Mouse (Mus musculus): ENCODE measurements around the gene Gm4907.
"Not testable (repeated sequence)": the region's sequence is repeated elsewhere in the genome, so short reads cannot be mapped to it uniquely, and the experiment has no call there.

Gene Gm4907

DNA sequence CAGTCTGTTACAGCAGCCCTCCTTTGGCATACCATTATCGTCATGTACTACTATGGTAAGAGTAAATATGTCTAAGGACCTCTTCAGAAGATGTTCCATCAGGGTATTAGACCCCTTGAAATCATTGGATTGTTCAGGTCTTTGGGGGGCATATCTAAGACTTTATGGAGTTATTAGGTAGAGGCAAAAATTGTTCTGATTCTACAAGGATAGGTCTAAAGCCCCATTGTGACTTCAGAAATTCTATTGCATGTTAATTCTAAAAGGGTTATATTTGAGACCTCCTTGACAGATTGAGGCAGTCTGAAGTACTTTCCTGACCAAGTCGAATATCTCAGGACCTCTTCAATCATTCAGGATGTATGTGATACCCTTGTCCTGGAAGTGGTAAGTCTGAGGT lies at the start of gene Gm4907:
Gene Gm4907 (plus strand): TSS at position 301 of the 400 bp plus-strand sequence.
- not testable (repeated sequence) for DNase-seq (ENCODE audit: low spot score)

DNA sequence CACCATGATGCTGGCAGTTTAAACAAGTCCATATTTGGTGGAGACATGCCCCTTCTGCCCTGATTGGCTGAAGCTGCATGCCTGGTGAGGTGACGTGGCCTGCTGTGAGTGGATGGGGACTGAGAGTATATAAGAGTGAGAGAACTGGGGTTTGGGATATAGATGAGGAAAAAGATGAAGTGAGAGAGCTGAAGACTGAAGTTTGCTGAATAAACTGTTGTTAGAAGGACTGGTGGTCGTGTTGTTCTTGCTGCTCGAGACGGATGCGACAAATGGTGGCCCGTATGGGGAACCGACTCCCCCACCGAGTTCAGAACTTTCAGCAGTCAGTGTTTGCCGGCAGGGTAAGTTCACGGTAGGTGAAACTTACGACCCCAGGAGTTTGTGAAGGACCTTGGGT lies 48.6 kb upstream of the Gm4907 start:
- DNase-seq (ENCODE audit: low spot score): not testable (repeated sequence)

GRCm38 (mm10) chrX:23840921-23841320 lies 41.4 kb upstream of the Gm4907 start:
- no peak for DNase-seq (ENCODE audit: low spot score)

- no peak for DNase-seq (ENCODE audit: low spot score)
Measured at GRCm38 (mm10) chrX:23954161-23954560, 71.8 kb downstream of the Gm4907 start.

All from ovary, adult 18-20 months (tissue).